Mouse (Mus musculus) heart, embryonic 15.5 days (tissue): ENCODE data around the gene Mapkap1. TPM values are rescaled to one million over a fixed set of nuclear protein-coding genes. Genes with fewer than 3 reads are reported as not detected.

Experiments
- ATAC-seq: fragments of 200-750 bp; cut with Nextera tagmentation; replicated peaks from 2 replicates; pipeline ENCODE4 v1.8.0; 2017; ENCODE audit warnings: low read depth, moderate TSS enrichment; ENCODE audit not compliant: insufficient number of reproducible peaks, insufficient read depth, low FRiP score
- H3K27ac ChIP-seq: fragments of 300-500 bp; sonication (generic); 2 replicates; pipeline ENCODE4 v1.5.1; 2015; ENCODE audit warnings: mild to moderate bottlenecking, inconsistent platforms
- H3K27me3 ChIP-seq: fragments of 300-500 bp; sonication (generic); 2 replicates; pipeline ENCODE4 v1.6.1; 2015; ENCODE audit warnings: inconsistent platforms
- H3K36me3 ChIP-seq: fragments of 300-500 bp; sonication (generic); 2 replicates; pipeline ENCODE4 v1.6.1; 2015; ENCODE audit warnings: mild to moderate bottlenecking, inconsistent platforms
- H3K4me1 ChIP-seq: fragments of 300-500 bp; sonication (generic); replicated peaks from 2 replicates; pipeline ENCODE4 v1.6.1; 2015; ENCODE audit warnings: inconsistent platforms
- H3K4me2 ChIP-seq: fragments of 300-500 bp; sonication (generic); 2 replicates; pipeline ENCODE4 v1.6.1; 2015; ENCODE audit warnings: inconsistent platforms, mild to moderate bottlenecking, moderate library complexity
- H3K4me3 ChIP-seq: fragments of 300-500 bp; sonication (generic); 2 replicates; pipeline ENCODE4 v1.5.1; 2015; ENCODE audit warnings: mild to moderate bottlenecking, inconsistent platforms
- H3K9ac ChIP-seq: fragments of 300-500 bp; sonication (generic); 2 replicates; pipeline ENCODE4 v1.6.1; 2015; ENCODE audit warnings: mild to moderate bottlenecking, inconsistent platforms
- H3K9me3 ChIP-seq: fragments of 300-500 bp; sonication (generic); replicated peaks from 2 replicates; pipeline ENCODE4 v1.6.1; 2016; ENCODE audit warnings: inconsistent platforms
- WGBS: fragments of 180-500 bp; shearing (Covaris S2); methylation state at CpG from one replicate; pipeline ENCODE4 v1.1.7; 2015; ENCODE audit warnings: mixed read lengths; 5-methylcytosine and 5-hydroxymethylcytosine counted together
- polyA plus RNA-seq: library from polyadenylated mRNA; unstranded; fragments of >200 nt; fragmentation: Nextera tagmentation; extraction: Ambion mirVana; gene quantifications from 2 replicates; pipeline ENCODE4 v1.2.1, GENCODE M21; 2015

The Mapkap1 gene
- polyA plus RNA-seq, 1 experiment from 2014 or later = 65.2 TPM

DNA sequence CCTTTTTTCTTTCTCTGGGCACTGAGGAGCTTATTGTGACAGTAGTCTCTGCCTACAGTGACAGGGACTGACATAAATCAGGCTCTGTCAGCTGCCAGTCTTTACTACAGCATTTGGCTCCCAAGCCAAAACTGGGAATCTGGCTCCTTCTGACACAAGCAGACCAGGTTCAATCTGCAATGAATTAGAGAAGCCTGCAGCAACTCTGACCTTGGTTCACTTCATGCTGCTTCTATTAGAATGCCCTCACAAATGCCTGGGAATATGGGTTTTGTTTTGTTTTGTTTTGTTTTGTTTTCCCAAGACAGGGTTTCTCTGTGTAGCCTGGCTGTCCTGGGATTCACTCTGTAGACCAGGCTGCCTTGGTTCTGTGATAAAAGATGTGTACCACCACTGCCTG lies 126.7 kb downstream of the Mapkap1 start:
- H3K4me1 ChIP-seq = peaks cover 28% of the 10 kb centered on the region
- no peaks in the 10 kb centered on the region for H3K9me3 ChIP-seq
- H3K4me3 ChIP-seq = no peak overlapping the region
- no peak overlapping the region for H3K4me2 ChIP-seq
- no peak overlapping the region for H3K27ac ChIP-seq
- no peak for ATAC-seq
- H3K9ac ChIP-seq = no peak overlapping the region
- H3K27me3 ChIP-seq = no peaks in the 10 kb centered on the region
- H3K36me3 ChIP-seq = no peaks in the 10 kb centered on the region

DNA sequence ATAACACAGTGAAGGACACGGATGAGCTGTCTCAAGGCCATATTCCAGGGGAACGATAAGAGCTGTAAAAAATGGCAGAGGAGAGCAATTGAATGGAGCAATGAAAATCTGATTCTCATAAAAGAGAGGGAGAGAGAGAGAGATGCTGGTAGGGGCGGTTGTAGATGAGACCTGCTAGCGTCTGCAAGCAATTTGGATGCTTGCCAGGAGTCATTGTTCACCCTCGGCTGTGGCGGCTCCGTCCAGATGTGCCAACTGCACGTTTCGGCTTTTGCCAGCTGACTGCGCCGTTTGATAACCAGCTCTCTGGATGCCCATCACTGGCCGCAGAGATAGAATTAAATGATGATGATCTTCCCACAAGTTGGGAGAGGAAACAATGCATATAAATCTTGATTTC lies 128.4 kb downstream of the Mapkap1 start:
- WGBS = 32% methylated on average over 12 of the region's 12 CpGs
- H3K4me2 ChIP-seq = no peak overlapping the region
- H3K4me1 ChIP-seq = peaks cover 27% of the 10 kb centered on the region
- no peak overlapping the region for H3K4me3 ChIP-seq
- ATAC-seq = no peak
- H3K27ac ChIP-seq = no peak overlapping the region
- no peaks in the 10 kb centered on the region for H3K27me3 ChIP-seq
- H3K9me3 ChIP-seq = no peaks in the 10 kb centered on the region
- H3K9ac ChIP-seq = no peak overlapping the region
- H3K36me3 ChIP-seq = no peaks in the 10 kb centered on the region

DNA sequence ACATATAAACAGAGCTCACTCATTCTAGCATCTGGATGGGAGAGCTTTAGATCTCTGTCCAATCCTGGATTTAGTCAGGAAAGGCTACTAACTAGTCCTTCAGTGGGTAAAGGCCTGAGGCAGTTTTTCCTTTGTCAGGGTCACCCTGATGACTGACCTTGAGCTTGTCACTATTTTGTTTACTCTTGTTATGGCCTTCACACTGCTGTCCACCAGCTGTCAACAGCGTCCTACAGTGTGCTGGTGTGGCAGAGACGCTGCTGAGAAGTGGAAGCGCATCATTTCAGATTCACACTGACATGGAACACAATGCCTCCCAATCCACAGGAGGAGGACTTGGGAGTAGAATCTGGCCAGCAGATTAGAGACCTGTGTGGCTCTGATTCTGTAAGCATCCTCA lies 130.8 kb downstream of the Mapkap1 start:
- H3K27ac ChIP-seq = no peak overlapping the region
- H3K27me3 ChIP-seq = no peaks in the 10 kb centered on the region
- no peak overlapping the region for H3K4me3 ChIP-seq
- H3K9me3 ChIP-seq = no peaks in the 10 kb centered on the region
- ATAC-seq = no peak
- WGBS = 76% methylated on average over 3 of the region's 3 CpGs
- peaks cover 7% of the 10 kb centered on the region for H3K4me1 ChIP-seq
- no peak overlapping the region for H3K9ac ChIP-seq
- H3K36me3 ChIP-seq = no peaks in the 10 kb centered on the region
- H3K4me2 ChIP-seq = no peak overlapping the region

DNA sequence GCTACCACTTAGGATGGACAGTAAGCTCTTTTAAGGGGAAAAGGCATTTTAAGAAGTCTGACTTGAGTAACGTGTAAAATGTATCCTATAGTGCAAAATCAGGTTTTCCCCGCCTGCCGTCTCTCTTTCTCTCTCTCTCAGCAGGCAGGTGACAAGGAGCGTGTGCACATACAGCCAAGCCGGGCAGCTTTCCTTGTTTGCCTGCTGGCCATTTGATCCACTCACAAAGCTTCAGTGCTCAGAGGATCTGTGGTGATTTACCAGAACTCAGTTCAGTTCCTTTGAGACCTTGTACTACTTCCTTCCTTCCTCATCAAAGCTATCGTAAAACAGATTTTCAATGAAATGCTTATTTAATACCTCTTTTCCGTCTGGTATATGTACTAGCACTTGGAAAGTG lies 137.0 kb downstream of the Mapkap1 start:
- no peak overlapping the region for H3K4me2 ChIP-seq
- no peak overlapping the region for H3K27ac ChIP-seq
- H3K27me3 ChIP-seq = no peaks in the 10 kb centered on the region
- no peaks in the 10 kb centered on the region for H3K4me1 ChIP-seq
- no peaks in the 10 kb centered on the region for H3K9me3 ChIP-seq
- 70% methylated on average over 7 of the region's 7 CpGs for WGBS
- H3K9ac ChIP-seq = no peak overlapping the region
- ATAC-seq = no peak
- H3K4me3 ChIP-seq = no peak overlapping the region
- H3K36me3 ChIP-seq = no peaks in the 10 kb centered on the region

DNA sequence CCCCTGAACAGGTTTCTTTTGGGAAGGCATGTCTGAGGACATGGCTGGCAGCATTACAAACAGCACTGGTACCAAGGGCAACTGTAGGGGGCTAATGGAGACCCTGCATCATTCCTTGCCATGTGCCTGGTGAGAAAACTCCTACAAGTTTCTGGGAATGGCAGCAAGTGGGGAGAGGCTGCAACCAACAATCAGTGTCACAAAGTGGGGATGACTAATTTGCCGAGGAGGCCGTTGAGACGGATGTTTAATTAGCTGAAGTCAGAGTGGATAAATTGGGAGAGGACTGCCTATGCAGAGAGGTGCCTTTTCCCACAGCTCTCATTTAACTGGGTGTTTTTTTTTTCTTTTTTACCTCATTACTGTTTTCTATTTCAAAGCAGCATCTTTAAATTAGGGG lies 137.4 kb downstream of the Mapkap1 start:
- Histone ChIP-seq H3K27me3 (no peaks in the 10 kb centered on the region), H3K9me3 (no peaks in the 10 kb centered on the region), H3K9ac (no peak overlapping the region), H3K36me3 (no peaks in the 10 kb centered on the region), H3K4me3 (no peak overlapping the region), H3K4me2 (no peak overlapping the region), H3K27ac (no peak overlapping the region), H3K4me1 (no peaks in the 10 kb centered on the region)
- no peak for ATAC-seq
- 70% methylated on average over 3 of the region's 3 CpGs for WGBS

DNA sequence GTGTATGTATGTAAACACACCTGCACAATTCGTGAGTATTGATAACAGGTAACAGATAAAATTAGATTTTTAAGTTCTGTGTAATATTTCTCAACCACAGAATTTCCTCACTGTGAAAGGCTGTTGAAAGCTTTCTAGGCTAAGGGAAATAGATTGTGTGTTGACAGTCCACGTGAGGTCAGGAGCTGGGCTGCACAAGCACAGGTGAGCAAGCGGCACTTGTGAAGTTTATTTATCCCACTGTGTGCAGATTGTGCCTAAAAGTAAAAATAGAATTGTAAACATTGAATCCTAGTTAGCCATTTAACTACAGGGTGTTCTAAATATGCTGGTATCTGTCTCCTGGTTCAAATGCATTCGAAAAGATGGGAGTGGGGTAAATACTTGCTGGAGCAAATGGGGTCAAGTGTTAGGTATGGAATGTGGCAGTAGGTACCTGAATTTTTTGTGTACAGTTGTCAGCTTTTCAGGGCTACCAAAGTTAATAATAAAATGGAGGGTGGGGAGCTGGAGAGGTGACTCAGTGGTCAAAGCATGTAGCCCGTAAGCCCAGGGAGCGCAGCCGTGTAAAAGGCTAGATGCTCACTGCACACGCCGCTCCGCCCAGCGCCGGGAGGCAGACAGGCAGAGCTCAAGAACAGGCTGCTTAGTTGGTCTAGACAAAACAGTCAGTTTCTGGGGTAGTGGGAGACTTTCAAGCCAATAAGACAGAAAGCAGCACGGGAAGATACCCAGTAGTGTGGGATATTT lies 138.2 kb downstream of the Mapkap1 start:
- Histone ChIP-seq H3K9ac (no peak overlapping the region), H3K4me1 (peaks cover 8% of the 10 kb centered on the region), H3K9me3 (no peaks in the 10 kb centered on the region), H3K4me2 (no peak overlapping the region), H3K27ac (no peak overlapping the region), H3K36me3 (no peaks in the 10 kb centered on the region), H3K4me3 (no peak overlapping the region), H3K27me3 (no peaks in the 10 kb centered on the region)
- ATAC-seq = no peak
- 88% methylated on average over 13 of the region's 13 CpGs for WGBS

DNA sequence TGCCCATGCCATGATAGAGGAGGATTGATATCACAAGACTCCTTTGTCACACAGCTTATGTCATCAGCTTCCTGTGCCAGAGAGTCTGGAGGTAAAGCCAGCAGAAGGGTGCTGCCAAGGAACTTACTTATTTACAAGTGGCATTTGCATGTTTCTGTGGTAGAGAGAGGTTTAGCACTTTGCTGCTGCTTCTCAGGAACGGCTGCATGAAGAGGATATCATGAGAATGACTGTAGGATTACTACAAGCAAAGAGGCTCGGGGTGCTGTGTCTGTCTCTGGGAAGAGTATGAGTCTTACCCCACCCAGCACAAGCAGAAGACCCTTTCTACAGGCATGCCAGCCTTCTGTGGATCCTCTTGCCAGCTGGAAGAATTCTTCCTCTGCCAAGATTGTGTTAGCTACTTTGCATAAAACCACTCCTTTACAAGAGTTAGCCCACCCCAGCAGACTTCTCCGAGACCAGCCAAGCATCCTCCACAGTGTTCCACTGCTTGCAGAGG lies 139.7 kb downstream of the Mapkap1 start:
- no peak overlapping the region for H3K4me3 ChIP-seq
- H3K27ac ChIP-seq = no peak overlapping the region
- no peaks in the 10 kb centered on the region for H3K9me3 ChIP-seq
- no peak for ATAC-seq
- no peaks in the 10 kb centered on the region for H3K27me3 ChIP-seq
- no peaks in the 10 kb centered on the region for H3K36me3 ChIP-seq
- H3K9ac ChIP-seq = no peak overlapping the region
- no peak overlapping the region for H3K4me2 ChIP-seq
- peaks cover 12% of the 10 kb centered on the region for H3K4me1 ChIP-seq
- WGBS = 57% methylated on average over 3 of the region's 3 CpGs

DNA sequence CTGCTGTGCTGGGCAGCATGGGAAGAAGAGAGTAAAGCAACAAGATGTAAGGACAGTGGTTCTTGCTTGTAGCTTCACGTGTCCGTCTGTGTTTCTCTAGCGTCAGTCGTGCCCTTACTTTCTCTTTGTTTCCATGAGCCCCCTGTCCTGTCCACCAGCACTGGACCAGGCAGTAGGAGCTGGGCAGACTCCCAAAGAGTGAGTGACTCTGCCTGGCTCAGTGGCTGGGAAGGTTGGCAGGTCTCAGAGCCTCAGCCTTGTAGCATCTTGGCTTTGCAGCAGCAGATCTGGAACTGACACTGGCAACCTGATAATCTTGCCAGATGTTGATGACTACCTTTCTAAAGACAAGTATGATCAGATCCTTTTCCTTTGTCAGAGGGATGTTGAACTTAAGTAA lies 140.9 kb downstream of the Mapkap1 start:
- ATAC-seq = no peak
- WGBS = 86% methylated on average over 4 of the region's 4 CpGs
- Histone ChIP-seq H3K27me3 (no peaks in the 10 kb centered on the region), H3K4me2 (no peak overlapping the region), H3K4me3 (no peak overlapping the region), H3K9ac (no peak overlapping the region), H3K27ac (no peak overlapping the region), H3K9me3 (no peaks in the 10 kb centered on the region), H3K4me1 (peaks cover 21% of the 10 kb centered on the region), H3K36me3 (no peaks in the 10 kb centered on the region)

DNA sequence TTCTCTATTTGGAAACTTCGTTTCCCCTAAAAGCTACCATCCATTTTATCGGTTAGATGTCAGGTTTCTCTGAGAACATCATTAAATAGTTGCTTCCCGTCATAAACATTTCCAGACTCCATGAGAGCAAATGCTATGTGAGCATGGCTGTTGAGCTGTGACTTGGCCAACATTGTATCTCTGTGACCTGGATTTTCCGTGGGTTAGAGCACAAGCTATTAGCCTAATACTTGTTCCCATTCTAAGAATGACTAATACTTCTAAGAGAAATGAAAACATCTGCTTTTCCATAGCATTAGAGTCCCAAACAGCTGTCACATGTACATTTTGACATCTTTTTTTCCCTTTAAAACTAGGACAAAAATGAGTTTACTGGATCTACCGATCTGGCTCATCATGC lies 142.4 kb downstream of the Mapkap1 start:
- no peak overlapping the region for H3K4me2 ChIP-seq
- H3K4me1 ChIP-seq = peaks cover 30% of the 10 kb centered on the region
- no peaks in the 10 kb centered on the region for H3K36me3 ChIP-seq
- peak overlapping the region; percentile 41 for H3K27ac ChIP-seq
- no peak overlapping the region for H3K4me3 ChIP-seq
- no peaks in the 10 kb centered on the region for H3K9me3 ChIP-seq
- 72% methylated on average over 5 of the region's 5 CpGs for WGBS
- no peak for ATAC-seq
- H3K27me3 ChIP-seq = no peaks in the 10 kb centered on the region
- H3K9ac ChIP-seq = no peak overlapping the region

DNA sequence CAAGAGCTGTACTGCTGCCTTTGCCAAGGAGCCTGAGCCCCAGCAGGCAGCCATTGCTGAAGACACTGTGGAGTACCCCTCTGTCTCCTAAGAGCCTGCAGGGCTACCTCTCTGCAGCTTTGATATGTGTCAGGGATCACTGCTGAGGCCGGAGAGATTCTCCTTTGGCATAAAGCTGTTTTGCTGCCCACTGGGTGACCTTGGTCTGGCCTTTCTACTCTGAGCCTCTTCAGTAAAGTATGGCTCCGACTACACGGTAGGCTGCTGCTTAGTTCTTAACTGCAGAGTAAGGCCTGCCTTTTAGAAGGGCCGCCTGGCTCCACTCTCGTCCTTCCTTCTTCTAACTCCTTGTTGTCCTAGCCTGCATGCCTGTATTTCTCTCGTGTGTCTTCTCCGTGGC lies 142.9 kb downstream of the Mapkap1 start:
- WGBS = 47% methylated on average over 7 of the region's 7 CpGs
- Histone ChIP-seq H3K9me3 (no peaks in the 10 kb centered on the region), H3K4me1 (peaks cover 30% of the 10 kb centered on the region), H3K36me3 (no peaks in the 10 kb centered on the region), H3K4me2 (no peak overlapping the region), H3K27me3 (no peaks in the 10 kb centered on the region), H3K4me3 (no peak overlapping the region), H3K27ac (peak overlapping the region; percentile 41), H3K9ac (no peak overlapping the region)
- no peak for ATAC-seq

DNA sequence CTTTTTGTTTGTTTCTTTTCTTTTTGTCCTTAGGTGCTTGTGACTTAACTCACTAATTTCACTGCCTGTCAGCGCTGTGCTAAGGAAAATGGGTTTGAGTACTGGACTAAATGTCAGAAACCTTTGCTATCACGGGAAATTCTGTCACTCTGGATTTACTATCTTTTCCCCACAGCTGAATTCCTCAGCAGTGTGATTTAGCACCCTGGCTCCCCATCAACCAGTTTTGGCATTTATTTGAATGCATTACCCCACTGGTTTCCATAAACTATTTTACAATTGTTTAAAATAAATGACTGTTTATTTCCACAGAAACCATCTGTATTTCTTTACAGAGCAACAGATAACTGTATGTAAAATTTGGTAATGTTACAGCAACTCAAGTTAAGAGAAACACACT lies 146.2 kb downstream of the Mapkap1 start:
- H3K27me3 ChIP-seq = no peaks in the 10 kb centered on the region
- no peak for ATAC-seq
- no peaks in the 10 kb centered on the region for H3K36me3 ChIP-seq
- H3K4me2 ChIP-seq = no peak overlapping the region
- WGBS = 44% methylated on average over 2 of the region's 2 CpGs
- no peaks in the 10 kb centered on the region for H3K9me3 ChIP-seq
- H3K9ac ChIP-seq = no peak overlapping the region
- peaks cover 30% of the 10 kb centered on the region for H3K4me1 ChIP-seq
- H3K4me3 ChIP-seq = no peak overlapping the region
- H3K27ac ChIP-seq = 0 out of 2 replicates have a peak overlapping the region, but pooled peaks have one; percentile 12

DNA sequence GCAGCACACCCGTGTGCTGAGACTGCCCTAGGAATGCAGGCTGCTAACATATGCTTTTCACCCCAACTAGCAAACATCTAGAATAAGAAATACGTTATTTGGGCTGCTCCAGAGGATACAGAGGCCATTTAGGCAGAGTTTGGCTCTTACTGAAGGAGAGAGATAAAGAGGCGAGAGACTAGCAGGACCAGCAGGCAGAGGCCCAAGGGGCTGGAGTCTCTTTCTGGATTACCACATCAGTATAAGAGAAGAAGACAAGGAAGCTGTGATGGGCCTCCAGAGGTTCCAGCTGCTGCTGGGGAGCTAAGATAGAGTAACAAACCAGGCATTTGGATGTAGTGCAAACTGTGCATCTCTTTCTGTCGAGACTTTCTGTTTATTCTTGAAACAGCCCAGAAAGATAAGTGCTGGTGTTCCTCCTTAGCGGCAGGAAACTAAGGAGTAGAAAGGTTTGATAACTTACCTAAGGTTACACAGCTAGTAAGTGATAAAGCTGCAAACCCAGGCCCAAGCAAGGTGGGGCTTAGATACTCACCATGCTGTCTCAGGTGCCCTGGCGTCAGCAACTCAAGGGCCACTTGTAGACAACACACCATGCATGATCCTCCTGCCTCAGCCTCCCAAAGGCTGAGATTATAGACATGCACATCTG lies 147.1 kb downstream of the Mapkap1 start:
- no peaks in the 10 kb centered on the region for H3K9me3 ChIP-seq
- H3K27me3 ChIP-seq = no peaks in the 10 kb centered on the region
- H3K4me2 ChIP-seq = no peak overlapping the region
- H3K36me3 ChIP-seq = no peaks in the 10 kb centered on the region
- 51% methylated on average over 6 of the region's 6 CpGs for WGBS
- no peak overlapping the region for H3K4me3 ChIP-seq
- H3K9ac ChIP-seq = no peak overlapping the region
- ATAC-seq = no peak
- peaks cover 30% of the 10 kb centered on the region for H3K4me1 ChIP-seq
- H3K27ac ChIP-seq = no peak overlapping the region
